Mouse (Mus musculus) spleen, adult 2 months (tissue): ENCODE measurements around the gene Ncoa3.

Source experiments
- CTCF ChIP-seq: fragments of 200-500 bp; IDR thresholded peaks from 2 replicates; pipeline ENCODE4 v1.5.1; 2011; ENCODE audit warnings: mild to moderate bottlenecking, inconsistent platforms; ENCODE audit not compliant: insufficient read depth, insufficient read length, insufficient replicate concordance; ENCODE audit errors: extremely low read depth
- POLR2A ChIP-seq: fragments of 200-500 bp; IDR thresholded peaks from 2 replicates; pipeline ENCODE4 v1.6.1; 2011; ENCODE audit warnings: low read depth, low read length, inconsistent platforms

- TF ChIP-seq CTCF (no peak), POLR2A (no peak)
Measured at GRCm38 (mm10) chr2:165967076-165967475, 25.4 kb upstream of the Ncoa3 start.
